Comparison of ENCODE assay signal across 13 mouse cellular contexts in the genomic region with DNA sequence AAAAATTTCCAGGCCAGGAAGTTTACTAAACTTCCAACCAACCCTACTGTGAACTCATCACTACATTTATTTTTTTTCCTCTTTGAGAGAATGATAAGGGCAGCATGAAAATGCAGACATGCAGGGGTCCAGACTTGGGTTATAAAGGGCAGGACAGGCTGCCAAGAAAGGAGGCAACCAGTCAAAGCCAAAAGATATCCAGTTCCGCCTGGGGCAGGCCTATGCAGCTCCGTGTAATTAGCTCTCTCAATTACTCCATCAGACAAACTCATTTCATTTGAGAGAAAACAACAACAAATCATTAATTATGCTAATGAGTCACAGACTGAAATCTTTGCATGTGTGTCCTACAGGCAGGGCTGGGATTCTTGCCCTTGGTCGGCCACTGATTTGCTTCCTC.
"Had no signal": no experiment of that assay in that cellular context is flagged by ENCODE, and none has a peak within 500 bp of the region (broad histone marks: within the 10 kb centered on the region; RNA-seq: fewer than 3 reads in every experiment).

No protein-coding gene starts in this region.

- H3K4me1 ChIP-seq: kidney, embryonic 15.5 days; limb, embryonic 12.5 days; liver, embryonic 15.5 days; stomach, embryonic 15.5 days had no signal

- H3K27ac ChIP-seq: kidney, embryonic 15.5 days; layer of hippocampus, adult 2 months; limb, embryonic 12.5 days; liver, embryonic 15.5 days; midbrain, embryonic 13.5 days; stomach, embryonic 15.5 days had no signal

- H3K4me3 ChIP-seq: kidney, embryonic 15.5 days; layer of hippocampus, adult 2 months; limb, embryonic 12.5 days; liver, embryonic 15.5 days; midbrain, embryonic 13.5 days; stomach, embryonic 15.5 days had no signal

- H3K36me3 ChIP-seq: kidney, embryonic 15.5 days; limb, embryonic 12.5 days; liver, embryonic 15.5 days; midbrain, embryonic 13.5 days; stomach, embryonic 15.5 days had no signal

- H3K9me3 ChIP-seq: kidney, embryonic 15.5 days; limb, embryonic 12.5 days; liver, embryonic 15.5 days; midbrain, embryonic 13.5 days; stomach, embryonic 15.5 days had no signal

- DNase-seq: liver; lung, adult 2 months; lung, postnatal 36 days; right cerebral cortex, postnatal 14 days; thymus, adult 2 months; thymus, postnatal 25 days had no signal

- ATAC-seq: lung, postnatal 0 days; midbrain, embryonic 13.5 days had no signal

- H3K27me3 ChIP-seq: kidney, embryonic 15.5 days; limb, embryonic 12.5 days; liver, embryonic 15.5 days; midbrain, embryonic 13.5 days; stomach, embryonic 15.5 days had no signal

- H3K4me2 ChIP-seq: kidney, embryonic 15.5 days; limb, embryonic 12.5 days; liver, embryonic 15.5 days; midbrain, embryonic 13.5 days; stomach, embryonic 15.5 days had no signal

- H3K9ac ChIP-seq: kidney, embryonic 15.5 days; limb, embryonic 12.5 days; liver, embryonic 15.5 days; midbrain, embryonic 13.5 days; stomach, embryonic 15.5 days had no signal
